Mouse (Mus musculus): ENCODE results near the gene Kif1b.

The Kif1b gene

DNA sequence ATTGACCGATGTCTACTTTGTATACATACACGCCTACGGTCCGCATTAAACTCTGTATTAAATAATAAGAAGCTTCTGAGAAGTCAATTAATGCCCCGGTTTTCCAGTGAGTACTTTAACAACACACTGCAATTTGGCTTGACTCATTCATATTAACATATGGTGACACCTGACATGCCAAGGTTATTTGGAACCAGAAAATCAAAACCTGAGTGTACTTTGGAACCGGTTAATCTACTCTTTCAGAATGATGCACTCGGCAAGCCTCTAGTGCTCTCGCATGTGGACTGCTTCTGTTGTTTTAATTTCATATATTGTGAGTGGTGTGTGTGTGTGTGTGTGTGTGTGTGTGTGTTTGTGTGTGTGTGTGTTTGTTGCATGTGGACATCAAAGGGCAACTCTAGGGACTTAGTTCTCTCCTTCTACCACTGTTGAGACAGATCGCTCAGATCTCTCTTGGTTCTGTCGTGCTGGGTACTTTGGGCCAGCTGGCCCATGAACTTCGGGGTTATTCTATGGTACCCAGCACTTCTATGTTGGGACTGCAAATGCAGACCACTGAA lies 6.9 kb upstream of the Kif1b start:
- no peak for DNase-seq

DNA sequence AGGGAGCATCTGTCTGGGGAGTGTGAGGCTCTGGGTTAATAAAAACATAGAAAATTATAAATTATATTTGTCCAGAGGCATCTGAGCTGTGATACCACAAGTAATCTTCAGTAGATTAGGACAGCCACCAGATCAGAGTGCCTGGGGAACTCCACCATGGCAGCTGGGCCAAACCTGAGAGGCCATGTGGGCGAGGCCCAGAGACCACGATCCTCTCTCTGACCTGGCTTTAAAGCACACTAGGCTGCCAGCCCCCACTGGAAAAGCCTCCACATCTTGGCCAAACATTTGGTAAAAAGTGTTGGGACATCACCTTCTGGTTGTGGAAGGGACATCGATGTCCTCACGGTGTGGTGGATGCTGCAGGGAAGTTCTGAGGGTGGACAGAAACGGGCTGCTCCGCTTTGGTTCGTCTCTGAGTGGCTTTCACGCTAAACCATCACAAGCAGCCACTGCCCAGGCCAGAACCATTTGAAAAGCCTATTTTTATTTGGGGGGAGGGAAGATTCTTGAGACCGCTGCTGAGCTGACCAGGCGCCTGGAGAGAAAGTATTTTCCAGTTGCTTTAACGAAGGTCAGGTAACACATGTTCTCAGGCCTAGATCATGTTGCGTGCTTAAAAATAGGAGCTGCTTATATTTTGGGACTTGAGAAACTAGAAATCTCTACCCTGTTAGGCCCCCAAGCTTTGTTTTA lies 6.2 kb upstream of the Kif1b start:
- no peak for DNase-seq

DNA sequence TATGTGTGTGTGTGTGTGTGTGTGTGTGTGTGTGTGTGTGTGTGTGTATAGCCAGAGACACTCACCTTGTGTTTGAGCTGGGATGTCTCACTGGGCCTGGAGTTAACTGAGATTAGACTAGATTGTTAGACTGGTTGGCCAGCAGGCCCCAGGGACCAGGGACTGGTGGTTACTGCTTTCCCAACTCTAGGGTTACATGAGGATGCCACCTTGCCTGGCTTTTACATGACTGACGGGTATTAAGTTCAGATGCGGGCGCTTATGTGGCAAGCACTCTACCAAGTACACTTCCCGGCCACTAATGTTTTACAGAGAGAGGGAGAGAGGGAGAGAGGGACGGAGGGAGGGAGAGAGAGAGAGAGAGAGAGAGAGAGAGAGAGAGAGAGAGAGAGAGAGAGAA lies 4.5 kb upstream of the Kif1b start:
- DNase-seq = no peak

DNA sequence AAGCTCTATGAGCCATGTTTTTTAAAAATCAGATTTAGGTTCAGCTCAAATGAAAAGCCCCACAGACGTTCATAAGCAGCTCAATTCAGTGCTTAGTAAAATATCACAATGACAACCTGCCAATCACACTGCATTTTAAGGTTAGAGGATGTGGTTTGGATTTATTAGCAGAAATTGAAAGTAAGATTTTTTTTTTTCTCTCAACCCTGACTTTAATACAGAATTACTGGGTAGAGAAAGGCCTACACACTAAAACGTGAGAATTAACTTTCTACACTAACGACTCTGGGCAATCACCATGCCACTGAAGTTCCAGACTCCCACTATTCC lies 963 bp upstream of the Kif1b start:
- no peak for DNase-seq

DNA sequence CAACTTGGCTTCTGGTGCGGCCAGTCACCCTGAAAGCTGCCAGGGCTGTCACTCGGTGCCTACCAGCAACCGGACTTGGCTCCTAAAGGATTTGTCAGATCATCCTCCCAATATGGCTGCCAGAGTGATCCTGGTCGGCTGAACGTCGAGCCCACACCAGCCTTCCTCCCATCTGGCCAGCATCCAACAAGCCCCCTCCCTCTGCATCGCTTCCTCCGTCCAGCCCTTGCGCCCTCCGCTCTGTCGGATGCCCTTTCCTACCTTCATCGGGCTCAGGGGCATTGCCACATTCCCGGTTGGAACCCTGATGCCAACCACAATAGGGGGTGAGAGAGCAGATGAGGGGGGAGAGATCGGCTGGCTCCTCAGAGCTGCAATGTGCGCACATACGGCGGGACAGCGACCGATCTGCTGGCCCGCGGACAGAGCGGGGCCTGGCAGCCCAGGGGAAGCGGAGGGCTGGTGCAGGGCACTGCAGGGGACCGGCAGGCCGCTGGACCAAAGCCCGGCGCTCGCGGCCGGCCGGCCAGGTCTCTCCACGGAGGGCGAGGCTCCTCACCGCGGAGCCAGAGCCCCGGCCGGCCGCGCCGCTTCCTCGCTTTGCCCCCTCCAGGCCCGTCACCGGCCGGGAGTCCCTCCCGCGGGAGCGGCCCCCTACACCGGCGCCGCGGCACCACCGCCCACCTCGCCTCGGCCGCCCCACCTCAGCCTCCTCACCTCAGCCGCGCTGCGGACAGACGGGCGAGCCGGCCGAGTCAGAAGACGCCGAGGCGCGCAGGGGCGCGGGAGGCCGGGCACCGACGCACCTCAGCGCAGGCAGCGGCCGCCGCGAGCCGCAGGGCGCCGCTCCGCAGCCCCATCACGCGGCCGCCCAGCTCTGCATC lies 539 bp downstream of the Kif1b start:
- DNase-seq = peak; percentile 93

DNA sequence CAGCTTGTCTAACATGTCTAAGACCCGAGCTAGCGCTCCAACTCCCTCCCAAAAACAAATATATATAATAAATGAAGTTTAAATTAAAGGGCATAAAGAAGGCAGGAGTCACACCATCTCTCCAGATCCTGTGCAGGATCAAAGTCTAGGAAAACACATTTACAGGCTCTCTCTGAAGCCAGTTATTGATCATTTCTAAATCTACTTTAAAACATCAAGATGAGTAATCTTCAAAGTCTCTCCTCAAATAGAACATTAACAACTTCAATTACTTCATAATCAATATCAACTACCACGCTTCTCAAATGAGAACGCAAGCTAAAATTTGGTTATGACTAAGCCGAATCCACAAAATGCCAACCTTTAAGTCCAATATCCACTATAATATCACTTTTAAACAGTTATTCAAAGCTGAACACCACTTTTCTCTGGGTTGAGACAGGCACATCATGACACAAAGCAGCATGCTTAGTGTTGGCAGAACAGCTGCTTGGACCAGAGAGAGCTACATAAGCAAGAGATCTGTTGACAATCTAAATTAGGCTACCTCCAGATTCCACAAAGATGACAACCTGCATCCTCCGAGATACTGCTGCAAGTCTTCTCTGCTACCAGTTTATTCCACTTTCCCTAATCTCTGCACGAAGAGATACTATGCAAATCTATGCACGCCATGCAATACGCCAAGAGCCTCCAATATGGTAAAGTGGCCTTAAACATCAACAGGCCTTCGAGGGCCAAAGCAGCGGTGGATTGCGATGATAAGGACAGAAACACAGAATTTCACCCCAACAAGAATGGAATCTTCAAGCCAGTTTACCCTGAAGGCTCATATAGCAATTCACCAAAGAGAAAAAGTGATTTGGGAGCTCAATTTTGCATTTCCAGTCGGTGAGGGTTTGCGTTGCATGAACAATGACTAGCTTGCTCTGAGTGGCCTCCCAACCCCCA lies 1.5 kb downstream of the Kif1b start:
- no peak for DNase-seq

DNA sequence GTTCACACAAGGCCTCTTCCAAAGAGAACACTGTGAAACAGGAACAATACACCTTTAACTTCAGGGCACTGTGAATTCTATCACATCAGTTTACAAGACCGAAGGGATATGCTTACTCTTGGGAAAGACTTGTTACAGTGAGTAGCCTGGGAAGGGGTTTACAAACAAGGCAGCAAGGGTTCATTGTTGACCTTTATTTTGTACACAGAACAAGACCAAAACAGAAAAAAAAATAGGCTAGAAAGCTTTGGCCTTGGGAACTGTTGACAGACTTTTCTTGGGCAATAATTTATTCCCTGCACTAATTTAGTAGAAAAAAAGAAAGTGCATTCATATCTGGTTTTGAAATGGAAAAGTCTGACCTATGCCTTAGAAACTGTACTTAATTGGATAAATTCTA lies 3.0 kb downstream of the Kif1b start:
- no peak for DNase-seq

DNA sequence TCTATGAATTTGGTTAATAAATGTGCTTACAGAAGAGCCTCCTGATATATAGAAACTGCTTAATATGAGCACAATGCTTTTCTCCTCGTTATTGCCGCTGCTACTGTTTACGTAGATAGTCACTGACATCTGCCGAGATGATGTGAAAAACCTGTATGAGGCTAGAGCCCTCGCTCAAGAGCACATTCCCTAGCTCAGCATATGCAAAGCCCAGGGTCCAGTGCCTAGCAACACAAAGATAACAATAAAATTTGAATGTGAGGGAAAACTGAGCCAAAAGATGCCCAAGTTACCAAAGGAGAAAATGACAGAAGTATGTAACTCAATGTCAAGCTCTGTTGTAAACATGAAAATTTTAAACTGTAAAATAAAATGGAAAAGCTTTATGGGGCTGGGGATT lies 4.0 kb downstream of the Kif1b start:
- no peak for DNase-seq

DNA sequence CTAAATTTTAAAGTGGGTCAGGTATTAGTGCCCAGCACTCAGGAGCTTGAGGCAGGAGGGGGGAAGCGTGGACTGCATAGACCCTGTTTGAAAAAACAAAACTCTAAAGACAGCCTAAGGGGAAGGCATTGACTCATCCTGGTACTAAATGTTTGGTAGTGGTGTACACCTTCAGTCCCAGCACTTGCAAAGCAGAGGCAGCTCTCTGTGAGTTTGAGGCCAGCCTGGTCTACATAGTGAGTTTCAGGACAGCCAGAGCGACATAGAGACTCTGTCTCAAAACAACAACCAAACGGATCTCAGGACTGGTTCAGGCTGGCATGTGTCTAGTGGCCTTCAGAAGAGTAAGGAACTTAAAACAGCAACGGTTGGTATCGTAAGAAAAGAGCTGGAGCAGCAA lies 4.7 kb downstream of the Kif1b start:
- DNase-seq = no peak

DNA sequence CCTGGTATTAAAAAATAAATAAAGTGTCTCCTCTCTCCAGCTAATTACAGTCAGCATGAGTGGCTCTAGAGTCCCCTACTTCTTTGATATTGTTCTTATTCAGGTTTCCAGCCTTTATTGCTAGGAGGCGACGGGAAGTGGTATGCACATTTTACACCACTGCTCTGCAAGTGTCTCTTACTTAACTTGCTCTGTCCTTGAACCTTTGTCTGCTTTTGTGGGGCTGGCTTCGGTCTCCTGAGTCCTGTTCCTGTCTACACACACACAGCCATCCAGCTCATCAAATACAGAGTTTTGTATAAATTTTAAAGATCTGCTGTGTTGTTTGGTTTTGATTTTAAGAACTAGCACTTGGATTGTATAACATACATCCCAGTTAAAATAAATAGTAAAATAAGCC lies 5.4 kb downstream of the Kif1b start:
- no peak for DNase-seq

DNA sequence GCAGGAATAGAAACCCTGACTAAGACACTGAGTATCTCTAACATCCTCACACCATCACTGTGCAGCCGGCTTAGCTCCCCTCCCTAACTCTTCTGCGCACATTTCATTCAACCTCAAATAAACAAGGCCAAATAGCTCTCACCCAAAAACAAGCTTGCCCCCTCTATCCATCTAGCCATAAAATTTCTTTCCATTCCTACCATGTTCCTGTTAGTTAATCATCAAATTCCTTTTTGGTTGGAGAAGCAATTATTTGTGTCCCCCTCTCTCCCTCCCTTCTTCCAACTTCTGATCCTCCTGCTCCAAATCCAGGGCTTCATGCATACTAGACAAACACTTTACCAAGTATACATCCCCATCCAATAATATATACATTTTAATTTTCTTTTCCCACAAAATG lies 11.0 kb downstream of the Kif1b start:
- DNase-seq = no peak

DNA sequence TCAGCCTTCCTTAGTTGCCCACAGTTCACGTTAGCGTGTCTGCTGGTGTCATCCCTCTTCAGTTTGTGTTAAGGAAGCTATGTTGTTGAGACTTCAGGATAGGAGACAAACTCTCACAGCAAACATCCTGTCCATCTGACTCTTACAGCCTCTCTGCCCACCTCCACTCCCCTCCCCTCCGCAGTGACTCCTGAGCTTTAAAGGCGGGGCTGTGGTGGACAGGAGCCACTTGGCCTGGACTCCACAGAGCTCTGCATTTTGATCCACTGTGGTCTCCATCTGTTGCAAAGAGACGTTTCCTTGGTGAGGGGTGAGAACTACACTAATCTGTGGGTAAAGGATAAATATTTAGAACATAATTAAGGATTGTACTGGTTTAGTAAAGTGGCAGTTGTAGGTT lies 14.5 kb downstream of the Kif1b start:
- peak; percentile 64 for DNase-seq

DNA sequence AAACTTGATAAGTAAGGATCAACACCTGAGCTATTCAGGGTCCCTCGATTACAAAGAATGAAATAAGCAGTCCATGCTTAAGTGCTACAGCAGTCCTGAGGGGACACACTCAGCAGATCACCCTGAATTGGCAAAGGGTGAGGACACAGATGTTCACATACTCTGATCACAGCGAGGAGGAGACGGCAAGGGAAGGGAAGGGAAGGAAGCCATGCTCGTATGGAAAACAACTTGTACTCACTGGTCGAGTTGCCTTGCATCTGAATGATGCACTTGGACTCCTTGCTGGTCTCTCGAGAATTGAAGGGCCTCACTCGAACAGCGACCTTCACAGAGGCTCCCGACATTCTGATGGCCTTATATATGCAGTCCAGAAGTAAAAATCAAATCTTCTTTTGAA lies 16.4 kb downstream of the Kif1b start:
- peak; percentile 2 for DNase-seq

DNA sequence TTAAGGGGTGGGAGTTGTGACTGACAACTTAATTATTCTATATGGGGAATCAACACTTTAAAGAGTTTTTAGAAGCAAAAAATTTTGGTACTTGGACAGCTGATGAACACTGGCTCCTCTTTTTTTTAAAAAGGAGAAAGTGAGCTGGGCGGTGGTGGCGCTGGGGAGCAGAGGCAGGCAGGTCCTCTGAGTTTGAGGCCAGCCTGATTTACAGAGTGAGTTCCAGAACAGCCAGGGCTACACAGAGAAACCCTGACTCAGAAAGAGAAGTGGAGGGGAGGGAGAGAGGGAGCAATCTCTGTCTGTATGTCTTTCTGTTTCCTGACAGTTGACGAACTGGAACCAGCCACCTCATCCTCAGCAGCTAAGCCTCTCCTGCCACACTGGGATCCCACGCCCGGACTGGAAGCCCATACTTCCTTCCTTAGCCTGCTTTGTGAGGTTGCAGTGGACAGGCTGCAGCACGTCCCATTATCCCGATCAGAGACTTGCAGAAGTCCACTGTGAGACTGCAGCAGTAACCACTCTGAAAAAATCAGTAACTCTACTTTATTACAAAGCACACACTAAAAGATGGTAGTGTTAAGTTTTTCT lies 17.2 kb downstream of the Kif1b start:
- peak; percentile 1 for DNase-seq

DNA sequence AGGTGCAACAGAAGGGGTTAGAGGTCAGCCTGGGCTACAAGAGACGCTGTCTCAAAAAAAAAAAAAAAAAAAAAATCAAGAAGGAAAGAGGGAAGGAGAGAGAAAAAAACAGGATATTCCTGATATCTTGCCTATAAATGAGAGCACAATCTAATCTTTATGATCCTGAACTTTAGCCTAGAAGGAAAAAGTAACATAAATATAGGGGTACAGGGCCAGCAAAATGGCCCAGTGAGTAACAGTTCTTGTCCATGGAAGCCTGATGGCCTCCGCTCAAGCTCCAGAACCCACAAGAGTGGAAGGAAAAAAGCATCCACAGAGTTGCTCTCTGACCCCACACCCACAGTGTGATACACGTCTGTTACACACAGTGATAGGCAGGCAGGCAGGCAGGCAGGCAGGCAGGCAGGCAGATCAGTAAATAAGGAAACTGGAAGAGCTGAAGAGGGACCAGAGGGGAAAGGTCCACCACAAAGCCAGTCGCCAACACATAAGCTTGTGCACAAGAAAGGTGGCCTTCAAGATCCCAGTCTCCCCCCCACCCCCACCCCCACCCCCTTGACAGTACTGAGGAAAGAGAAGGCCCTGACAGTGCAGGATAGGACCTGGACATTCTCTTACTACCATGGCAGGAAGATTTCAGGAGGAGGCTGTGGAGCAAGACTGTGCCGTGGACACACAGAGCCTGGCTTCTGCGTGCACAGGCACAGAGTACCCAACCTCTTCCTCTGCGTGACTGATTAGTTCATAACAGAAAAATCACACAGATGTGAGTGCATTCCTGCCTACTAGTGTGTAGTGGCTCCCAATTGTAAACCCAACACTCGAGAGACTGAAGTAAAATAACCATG lies 21.0 kb downstream of the Kif1b start:
- no peak for DNase-seq

DNA sequence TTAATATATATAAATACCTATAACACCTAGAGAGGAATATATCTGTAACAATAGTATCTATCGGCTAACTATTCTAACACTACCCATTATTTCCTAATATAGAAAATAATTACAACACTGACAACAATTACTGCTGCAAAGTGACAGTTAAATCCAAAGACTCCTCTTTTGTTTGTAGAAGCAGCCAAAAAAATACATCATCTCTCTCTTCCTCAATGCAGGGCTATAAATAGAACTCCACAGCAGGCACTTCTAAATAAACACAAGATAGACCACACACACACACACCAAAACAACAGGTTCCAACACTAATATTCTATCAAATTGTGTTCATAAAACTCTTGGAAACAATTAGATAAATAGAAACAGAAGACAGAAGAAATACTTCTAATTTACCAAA lies 21.8 kb downstream of the Kif1b start:
- DNase-seq = no peak

DNA sequence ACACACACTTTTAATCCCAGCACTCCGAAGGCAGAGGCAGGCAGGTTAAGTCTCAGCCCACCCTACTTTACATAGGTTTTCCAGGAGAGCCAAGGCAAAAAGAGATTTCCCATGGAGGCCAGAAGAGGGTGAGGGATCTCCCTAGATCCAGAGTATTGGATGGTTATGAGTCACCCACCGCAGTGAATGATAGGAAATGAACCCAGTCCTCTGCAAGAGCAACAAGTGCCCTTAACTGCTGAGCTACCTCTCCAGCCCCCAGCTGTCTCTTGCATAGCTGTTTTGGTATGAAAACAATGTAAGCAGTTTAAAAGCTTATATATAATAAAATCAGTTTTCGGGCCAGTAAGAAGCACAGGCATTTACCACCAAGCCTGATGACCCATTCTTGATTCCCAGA lies 24.5 kb downstream of the Kif1b start:
- no peak for DNase-seq

DNA sequence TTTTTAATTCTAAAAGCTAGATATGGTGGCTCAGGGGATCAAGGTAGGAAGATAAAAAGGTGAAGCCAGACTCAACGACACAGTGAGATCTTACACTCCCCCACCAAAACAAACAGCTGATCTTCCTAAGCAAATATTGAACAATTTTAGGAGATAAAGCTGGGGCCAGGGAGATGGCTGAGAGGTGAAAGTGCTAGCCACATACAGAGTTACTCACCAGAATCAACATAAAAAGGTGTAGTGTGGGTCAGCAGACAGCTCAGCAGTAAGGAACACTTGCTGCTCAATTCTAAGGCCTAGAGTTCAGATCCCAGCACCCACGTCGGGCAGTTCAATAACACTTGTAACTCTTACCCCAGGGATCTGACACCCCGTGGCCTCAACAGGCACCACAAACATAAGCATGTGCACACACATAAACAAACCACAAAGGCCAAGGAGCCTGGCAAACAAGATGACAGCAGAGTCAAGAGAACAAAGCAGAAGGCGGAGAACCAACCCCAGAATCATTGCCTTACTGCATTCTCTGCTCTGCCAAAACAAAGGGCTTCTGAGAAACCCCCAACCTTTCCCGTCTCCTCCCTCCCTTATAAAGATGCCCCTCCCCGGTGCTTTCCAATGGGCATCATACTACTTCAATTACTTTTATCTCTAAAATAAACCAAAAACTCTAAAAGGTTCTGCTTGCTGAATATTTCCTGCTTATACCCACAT lies 25.3 kb downstream of the Kif1b start:
- DNase-seq = no peak

DNA sequence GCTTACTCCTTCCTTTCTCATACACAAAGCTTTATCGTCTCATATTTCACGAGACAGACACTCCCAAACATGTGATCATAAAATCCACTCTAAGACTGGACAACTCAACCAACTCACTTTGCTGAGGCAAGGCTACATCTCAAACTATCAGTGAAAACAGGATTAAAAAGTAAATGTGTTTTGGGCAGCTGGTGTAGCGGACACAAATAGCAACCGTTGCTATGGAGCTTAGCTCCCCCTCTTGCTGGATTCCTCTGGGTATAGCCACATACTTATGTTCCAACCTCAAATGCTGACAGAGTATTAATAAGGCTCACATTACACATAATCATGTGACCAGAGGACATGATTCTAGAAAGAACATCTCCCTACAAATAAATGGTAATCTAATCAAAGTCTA lies 29.9 kb downstream of the Kif1b start:
- DNase-seq = no peak

DNA sequence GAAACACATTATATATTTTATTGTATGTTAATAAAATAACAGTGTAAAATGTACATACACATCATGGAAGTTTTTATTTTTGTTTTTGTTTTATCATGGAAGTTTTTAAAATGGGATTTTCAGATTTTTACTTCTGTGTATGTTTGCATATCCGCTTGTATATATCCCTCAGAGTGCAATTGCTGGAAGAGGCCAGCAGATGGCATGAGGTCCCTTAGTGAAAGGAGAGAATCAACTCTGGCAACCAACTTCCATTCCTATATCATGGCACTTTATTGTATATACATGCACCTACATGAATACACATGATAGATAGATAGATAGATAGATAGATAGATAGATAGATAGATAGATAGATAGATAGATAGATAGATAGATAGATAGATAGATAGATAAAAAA lies 34.4 kb downstream of the Kif1b start:
- DNase-seq = no peak

DNA sequence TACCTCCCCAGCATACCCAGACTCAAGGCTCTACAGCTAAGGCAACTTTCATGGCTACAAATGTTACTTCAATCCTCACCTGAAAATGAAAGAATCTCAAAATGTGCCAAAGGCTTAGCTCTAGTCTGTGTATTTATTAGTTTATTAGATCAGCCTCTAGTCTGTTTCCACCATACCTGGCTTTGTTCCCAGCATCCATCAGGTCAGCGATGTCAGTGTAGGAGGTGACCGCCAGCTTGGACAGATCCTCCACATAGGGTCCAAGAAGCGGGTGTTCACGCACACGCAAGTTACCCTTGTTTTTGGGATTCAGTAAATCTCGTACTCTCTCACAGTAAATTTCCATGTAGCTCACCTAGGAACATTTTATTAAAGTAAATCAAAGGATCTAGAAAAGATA lies 37.0 kb downstream of the Kif1b start:
- DNase-seq = no peak
